Mouse (Mus musculus): ENCODE measurements around the gene Sumf2. TPM values are rescaled to one million over a fixed set of nuclear protein-coding genes. Genes with fewer than 3 reads are reported as not detected.

Sumf2 gene
- polyA plus RNA-seq, 1 experiment from 2014 or later: 52.1 TPM

DNA sequence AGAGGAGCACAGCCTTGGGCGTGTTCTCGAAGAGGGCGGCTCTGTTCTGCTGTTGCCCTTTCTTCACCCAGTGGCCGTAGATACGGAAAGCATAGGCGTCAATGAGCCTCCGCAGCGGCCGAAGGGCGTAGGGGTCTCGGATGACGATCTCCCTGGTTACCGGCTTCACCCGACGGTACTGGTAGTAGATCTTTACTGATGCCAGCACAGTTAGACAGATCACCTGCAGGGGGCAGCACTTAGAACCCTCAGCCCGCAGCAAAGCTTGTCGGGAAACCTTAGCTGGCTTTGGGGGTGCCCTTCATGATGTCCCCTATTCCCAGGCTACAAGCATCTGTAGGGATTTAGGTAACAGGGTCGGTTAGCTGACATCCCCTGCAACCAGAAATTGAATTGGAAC is 17.7 kb downstream of the Sumf2 start:
- H3K36me3 ChIP-seq (ENCODE audit: insufficient read depth, low read length): peaks cover 23% of the 10 kb centered on the region
- DNase-seq (ENCODE audit: low spot score) (peak; percentile 52), ATAC-seq (replicated peaks; ENCODE audit: low FRiP score, low read depth) (peak; percentile 21; the same call in 1 of the 2 replicates)
- TF ChIP-seq CTCF (IDR thresholded peaks at IDR 0.05; ENCODE audit: low read depth): peak; percentile 59
- H3K4me1 ChIP-seq (replicated peaks; ENCODE audit: insufficient read depth, low read length): no peaks in the 10 kb centered on the region
- H3K27ac ChIP-seq: no peak overlapping the region
- 0 out of 2 replicates have a peak overlapping the region, but pooled peaks have one; percentile 0 for H3K9ac ChIP-seq (ENCODE audit: low read depth, low read length)
- no peaks in the 10 kb centered on the region for H3K27me3 ChIP-seq (ENCODE audit: insufficient read depth, low read length)
- no peak overlapping the region for H3K4me3 ChIP-seq (replicated peaks; ENCODE audit: low read depth, low read length)
- no peaks in the 10 kb centered on the region for H3K9me3 ChIP-seq (replicated peaks; ENCODE audit: low read length)
- WGBS: 8% methylated on average over 18 of the region's 18 CpGs
- H3K4me2 ChIP-seq (ENCODE audit: low read length): peak overlapping the region; percentile 23; the same call in 1 of the 2 replicates

DNA sequence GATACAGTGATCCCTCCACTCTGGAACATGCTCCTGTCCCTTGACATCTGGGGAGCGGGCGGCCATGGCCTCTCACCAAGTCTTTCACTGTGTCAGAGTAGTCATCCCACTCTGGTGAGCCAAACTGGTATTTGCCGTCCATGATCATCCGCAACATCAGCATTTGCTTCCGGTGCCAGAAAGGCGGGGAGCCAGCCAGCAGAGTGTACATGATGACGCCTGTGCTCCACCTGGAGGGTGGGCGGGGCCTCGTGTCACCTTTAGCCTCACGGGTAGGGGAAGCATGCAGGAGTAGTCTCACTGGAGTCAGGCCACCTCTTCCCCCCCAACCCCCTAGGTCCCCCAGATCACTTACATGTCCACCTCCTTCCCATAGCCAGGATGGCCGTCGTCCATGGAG is 19.1 kb downstream of the Sumf2 start:
- 84% methylated on average over 12 of the region's 12 CpGs for WGBS
- Histone ChIP-seq H3K27me3 (ENCODE audit: insufficient read depth, low read length) (no peaks in the 10 kb centered on the region), H3K27ac (no peak overlapping the region), H3K9ac (ENCODE audit: low read depth, low read length) (no peak overlapping the region), H3K36me3 (ENCODE audit: insufficient read depth, low read length) (peaks cover 10% of the 10 kb centered on the region), H3K4me3 (replicated peaks; ENCODE audit: low read depth, low read length) (no peak overlapping the region), H3K4me1 (replicated peaks; ENCODE audit: insufficient read depth, low read length) (no peaks in the 10 kb centered on the region), H3K9me3 (replicated peaks; ENCODE audit: low read length) (no peaks in the 10 kb centered on the region), H3K4me2 (ENCODE audit: low read length) (no peak overlapping the region)
- no peak for ATAC-seq (replicated peaks; ENCODE audit: low FRiP score, low read depth)
- TF ChIP-seq CTCF (IDR thresholded peaks at IDR 0.05; ENCODE audit: low read depth): no peak
- no peak for DNase-seq (ENCODE audit: low spot score)

DNA sequence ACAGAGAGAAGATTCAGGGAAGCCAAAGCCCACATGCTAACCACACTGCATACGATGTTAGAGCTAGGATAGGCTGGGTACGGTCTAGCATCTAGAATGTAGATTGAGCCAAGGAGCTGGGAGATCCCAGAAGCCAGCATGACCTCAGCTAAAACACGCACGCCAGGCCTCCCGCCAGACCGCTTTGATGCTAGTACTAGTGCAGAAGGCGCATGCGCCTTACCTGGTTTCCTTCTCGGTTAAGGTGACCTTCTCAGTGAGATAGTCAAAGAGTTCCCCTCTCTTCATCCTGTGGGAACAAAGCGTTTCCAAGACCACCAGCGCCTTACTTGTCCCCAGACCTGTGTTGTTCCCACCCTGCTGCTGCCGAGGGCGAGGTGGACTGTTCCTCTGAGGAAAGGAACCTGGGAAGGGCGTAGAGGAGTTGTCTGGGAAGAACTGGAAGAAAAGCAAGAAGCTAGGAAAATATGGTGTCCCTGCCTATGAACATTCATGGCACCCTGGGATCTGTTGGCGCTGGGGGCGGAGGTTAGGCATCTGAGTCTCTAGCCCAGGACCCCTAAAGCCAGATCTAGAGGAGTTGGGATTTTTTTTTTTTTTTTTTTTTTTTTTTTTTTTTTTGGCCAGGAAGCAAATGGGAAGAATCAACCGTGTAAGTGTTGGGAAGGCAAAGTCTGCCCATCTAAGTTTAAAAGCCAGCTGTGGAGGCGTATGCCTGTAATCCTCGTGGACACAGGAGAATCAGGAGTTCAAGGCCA is 22.6 kb downstream of the Sumf2 start:
- Histone ChIP-seq H3K27ac (no peak overlapping the region), H3K9me3 (replicated peaks; ENCODE audit: low read length) (no peaks in the 10 kb centered on the region), H3K27me3 (ENCODE audit: insufficient read depth, low read length) (no peaks in the 10 kb centered on the region), H3K4me1 (replicated peaks; ENCODE audit: insufficient read depth, low read length) (no peaks in the 10 kb centered on the region), H3K36me3 (ENCODE audit: insufficient read depth, low read length) (no peaks in the 10 kb centered on the region), H3K9ac (ENCODE audit: low read depth, low read length) (no peak overlapping the region), H3K4me2 (ENCODE audit: low read length) (no peak overlapping the region), H3K4me3 (replicated peaks; ENCODE audit: low read depth, low read length) (no peak overlapping the region)
- no peak for TF ChIP-seq CTCF (IDR thresholded peaks at IDR 0.05; ENCODE audit: low read depth)
- WGBS: 87% methylated on average over 19 of the region's 19 CpGs
- DNase-seq (ENCODE audit: low spot score) (no peak), ATAC-seq (replicated peaks; ENCODE audit: low FRiP score, low read depth) (no peak)

DNA sequence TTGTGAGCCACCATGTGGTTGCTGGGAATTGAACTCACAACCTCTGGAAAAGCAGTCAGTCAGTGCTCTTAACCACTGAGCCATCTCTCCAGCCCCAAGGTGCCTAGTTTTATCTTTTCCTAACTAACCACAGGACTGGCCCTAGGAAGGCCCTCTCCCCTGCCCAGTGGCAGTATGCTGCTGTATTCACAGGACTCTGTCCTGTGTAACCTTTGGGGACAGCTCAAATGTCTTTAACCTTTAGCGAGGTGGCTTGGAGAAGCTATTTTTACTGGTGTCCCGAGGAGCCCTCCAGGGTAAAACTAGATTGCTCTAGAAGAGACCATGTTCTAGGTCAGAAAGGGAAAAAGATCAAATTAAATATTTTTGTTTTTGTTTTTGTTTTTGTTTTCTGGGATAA is 24.5 kb downstream of the Sumf2 start:
- 75% methylated on average over 2 of the region's 2 CpGs for WGBS
- H3K27me3 ChIP-seq (ENCODE audit: insufficient read depth, low read length): no peaks in the 10 kb centered on the region
- no peak overlapping the region for H3K27ac ChIP-seq
- no peak overlapping the region for H3K4me2 ChIP-seq (ENCODE audit: low read length)
- H3K36me3 ChIP-seq (ENCODE audit: insufficient read depth, low read length): no peaks in the 10 kb centered on the region
- no peak for ATAC-seq (replicated peaks; ENCODE audit: low FRiP score, low read depth)
- no peaks in the 10 kb centered on the region for H3K4me1 ChIP-seq (replicated peaks; ENCODE audit: insufficient read depth, low read length)
- DNase-seq (ENCODE audit: low spot score): no peak
- no peaks in the 10 kb centered on the region for H3K9me3 ChIP-seq (replicated peaks; ENCODE audit: low read length)
- no peak for TF ChIP-seq CTCF (IDR thresholded peaks at IDR 0.05; ENCODE audit: low read depth)
- H3K4me3 ChIP-seq (replicated peaks; ENCODE audit: low read depth, low read length): no peak overlapping the region
- no peak overlapping the region for H3K9ac ChIP-seq (ENCODE audit: low read depth, low read length)

DNA sequence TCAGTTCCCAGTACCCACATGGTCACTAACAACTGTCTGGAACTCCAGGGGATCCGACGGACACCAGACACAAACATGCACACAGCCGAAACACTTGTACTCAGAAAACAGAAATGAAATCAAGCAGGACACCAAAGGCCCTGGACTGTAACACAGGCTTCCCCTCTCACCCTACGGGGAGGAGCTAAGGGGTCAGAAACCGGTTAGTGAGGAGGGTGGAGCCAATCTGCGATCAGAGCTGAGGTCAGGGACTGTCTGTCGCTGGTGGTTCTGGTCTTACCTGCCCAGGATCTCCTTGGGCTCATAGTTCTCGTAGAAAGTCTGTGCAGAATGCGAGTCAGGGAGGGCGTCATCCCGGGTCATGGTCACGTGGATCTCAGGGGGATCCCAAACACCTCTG is 27.2 kb downstream of the Sumf2 start:
- Histone ChIP-seq H3K9ac (ENCODE audit: low read depth, low read length) (no peak overlapping the region), H3K36me3 (ENCODE audit: insufficient read depth, low read length) (no peaks in the 10 kb centered on the region), H3K4me2 (ENCODE audit: low read length) (no peak overlapping the region), H3K4me3 (replicated peaks; ENCODE audit: low read depth, low read length) (no peak overlapping the region), H3K27me3 (ENCODE audit: insufficient read depth, low read length) (no peaks in the 10 kb centered on the region), H3K27ac (no peak overlapping the region), H3K9me3 (replicated peaks; ENCODE audit: low read length) (no peaks in the 10 kb centered on the region), H3K4me1 (replicated peaks; ENCODE audit: insufficient read depth, low read length) (no peaks in the 10 kb centered on the region)
- TF ChIP-seq CTCF (IDR thresholded peaks at IDR 0.05; ENCODE audit: low read depth): no peak
- ATAC-seq (replicated peaks; ENCODE audit: low FRiP score, low read depth): no peak
- 77% methylated on average over 12 of the region's 12 CpGs for WGBS
- DNase-seq (ENCODE audit: low spot score): no peak

GRCm38 (mm10) chr5:129875098-129875497 is 28.3 kb downstream of the Sumf2 start:
- ATAC-seq (replicated peaks; ENCODE audit: low FRiP score, low read depth): no peak
- 74% methylated on average over 11 of the region's 11 CpGs for WGBS

More at GRCm38 (mm10) chr5:129875098-129875497, 28.3 kb downstream of the Sumf2 start:
- no peaks in the 10 kb centered on the region for H3K9me3 ChIP-seq (replicated peaks; ENCODE audit: low read length)
- H3K4me1 ChIP-seq (replicated peaks; ENCODE audit: insufficient read depth, low read length): no peaks in the 10 kb centered on the region
- no peak overlapping the region for H3K4me3 ChIP-seq (replicated peaks; ENCODE audit: low read depth, low read length)
- no peaks in the 10 kb centered on the region for H3K36me3 ChIP-seq (ENCODE audit: insufficient read depth, low read length)
- H3K27ac ChIP-seq: no peak overlapping the region
- TF ChIP-seq CTCF (IDR thresholded peaks at IDR 0.05; ENCODE audit: low read depth): no peak
- H3K9ac ChIP-seq (ENCODE audit: low read depth, low read length): no peak overlapping the region
- no peaks in the 10 kb centered on the region for H3K27me3 ChIP-seq (ENCODE audit: insufficient read depth, low read length)
- no peak for DNase-seq (ENCODE audit: low spot score)
- no peak overlapping the region for H3K4me2 ChIP-seq (ENCODE audit: low read length)
